Mouse (Mus musculus) liver, adult 2 months (tissue): ENCODE measurements around the gene Vmn1r219. TPM values are rescaled to one million over a fixed set of nuclear protein-coding genes. Genes with fewer than 3 reads are reported as not detected.
"Not testable (repeated sequence)": the region's sequence is repeated elsewhere in the genome, so short reads cannot be mapped to it uniquely, and the experiment has no call there.

Experiments used
- DNase-seq: peaks from one replicate; pipeline ENCODE4 v3.0.0-alpha.2; 2011; ENCODE audit warnings: low read depth, low spot score; ENCODE audit errors: extremely low read depth
- H3K27ac ChIP-seq: fragments of 200-500 bp; replicated peaks from 2 replicates; pipeline ENCODE4 v1.5.1; 2012; ENCODE audit warnings: low read depth, mild to moderate bottlenecking, control low read depth, inconsistent platforms, low read length; ENCODE audit not compliant: insufficient read depth
- H3K27me3 ChIP-seq: fragments of 200-500 bp; 2 replicates; pipeline ENCODE4 v1.6.1; 2012; ENCODE audit warnings: mild to moderate bottlenecking, moderate library complexity, low read length, inconsistent platforms; ENCODE audit not compliant: control insufficient read depth, insufficient read depth
- H3K36me3 ChIP-seq: fragments of 200-500 bp; 2 replicates; pipeline ENCODE4 v1.6.1; 2012; ENCODE audit warnings: low read length, inconsistent platforms; ENCODE audit not compliant: control insufficient read depth, insufficient read depth
- H3K4me1 ChIP-seq: fragments of 200-500 bp; 2 replicates; pipeline ENCODE4 v1.6.1; 2011; ENCODE audit warnings: low read length; ENCODE audit not compliant: control insufficient read depth, insufficient read depth
- H3K4me3 ChIP-seq: fragments of 200-500 bp; 2 replicates; pipeline ENCODE4 v1.5.1; 2011; ENCODE audit warnings: low read depth, mild to moderate bottlenecking, control low read depth, low read length, moderate library complexity; ENCODE audit not compliant: insufficient read depth
- H3K79me2 ChIP-seq: fragments of 200-500 bp; 2 replicates; pipeline ENCODE4 v1.6.1; 2012; ENCODE audit warnings: inconsistent platforms, mild to moderate bottlenecking, low read length, moderate library complexity; ENCODE audit not compliant: control insufficient read depth, insufficient read depth
- H3K9ac ChIP-seq: fragments of 200-500 bp; 2 replicates; pipeline ENCODE4 v1.6.1; 2012; ENCODE audit warnings: low read depth, mild to moderate bottlenecking, control low read depth, inconsistent platforms, low read length
- CTCF ChIP-seq: fragments of 200-500 bp; IDR thresholded peaks from 2 replicates; pipeline ENCODE4 v1.5.1; 2011; ENCODE audit warnings: low read depth, low read length, control low read depth
- POLR2A ChIP-seq: fragments of 200-500 bp; IDR thresholded peaks from 2 replicates; pipeline ENCODE4 v1.6.1; 2011; ENCODE audit warnings: low read length, control low read depth; ENCODE audit not compliant: insufficient read depth; ENCODE audit errors: extremely low read depth
- WGBS: fragments of 180-500 bp; shearing (Covaris S2); methylation state at CpG from one replicate; pipeline ENCODE4 v1.1.7; 2018; 5-methylcytosine and 5-hydroxymethylcytosine counted together
- polyA plus RNA-seq: library from polyadenylated mRNA; depleted of rRNA; stranded (reverse); fragments of >200 nt; gene quantifications from 2 replicates; pipeline ENCODE4 v1.2.3, GENCODE M21; 2012; rRNA removed
- total RNA-seq: library from RNA; depleted of rRNA; stranded (reverse); fragments of >200 nt; gene quantifications from 2 replicates; pipeline ENCODE4 v1.2.3, GENCODE M21; 2014; rRNA removed

Gene Vmn1r219
- total RNA-seq (not detected in 2 replicates), polyA plus RNA-seq (not detected in 2 replicates)

DNA sequence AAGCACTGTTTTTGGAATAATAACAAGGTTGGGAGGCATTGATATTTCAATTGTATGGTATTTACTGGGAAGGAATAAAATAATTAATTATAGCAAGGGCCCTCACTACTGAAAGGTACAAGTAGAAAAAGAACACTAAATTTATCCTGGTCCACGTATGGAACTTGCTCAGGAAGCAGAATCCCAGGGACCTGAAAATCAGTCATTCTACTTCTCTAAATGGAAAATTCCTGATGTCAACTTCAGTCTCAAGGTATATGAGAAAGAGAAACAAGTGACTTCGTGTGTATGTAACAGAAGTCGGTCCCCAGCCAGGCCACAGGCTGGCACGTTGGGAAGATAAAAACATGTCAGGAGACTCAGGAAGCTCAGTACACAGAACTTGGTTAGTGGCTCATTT is at the start of gene Vmn1r219:
Vmn1r219 (plus strand) TSS at position 301 of the 400 bp plus-strand sequence.
- no peaks in the 10 kb centered on the region for H3K79me2 ChIP-seq
- no peaks in the 10 kb centered on the region for H3K36me3 ChIP-seq
- TF ChIP-seq CTCF: no peak
- TF ChIP-seq POLR2A: no peak
- H3K27me3 ChIP-seq: no peaks in the 10 kb centered on the region
- H3K4me3 ChIP-seq: no peak within 1 kb of the TSS
- no peak for DNase-seq
- 64% methylated on average over 4 of the region's 4 CpGs for WGBS
- no peaks in the 10 kb centered on the region for H3K4me1 ChIP-seq
- H3K27ac ChIP-seq: no peak within 1 kb of the TSS
- H3K9ac ChIP-seq: no peak within 1 kb of the TSS

DNA sequence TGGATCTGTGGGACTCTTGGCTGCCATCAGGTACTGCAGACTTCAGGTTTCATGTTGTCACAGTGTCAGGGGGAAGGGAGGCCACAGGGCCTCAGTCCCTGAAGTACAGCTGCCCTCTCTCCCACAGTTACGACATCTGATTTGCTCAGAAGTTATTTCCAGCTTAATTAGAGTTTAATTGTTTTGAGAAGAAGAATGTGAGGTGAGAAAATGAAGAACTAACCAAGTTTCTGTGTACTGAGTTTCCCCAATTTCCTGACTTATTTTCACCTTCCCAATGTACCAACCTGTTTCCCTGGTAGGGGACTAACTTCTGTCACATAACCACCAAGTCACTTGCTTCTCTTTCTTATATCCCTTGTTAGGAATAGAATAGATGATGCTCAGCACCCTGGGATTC is 41.0 kb upstream of the Vmn1r219 start, which contains the start of gene Vmn1r217:
Vmn1r217 (minus strand) TSS at position 101 of the 400 bp plus-strand sequence.
- not testable (repeated sequence) for H3K36me3 ChIP-seq, H3K27ac ChIP-seq, H3K79me2 ChIP-seq, H3K27me3 ChIP-seq, H3K4me1 ChIP-seq, H3K4me3 ChIP-seq, H3K9ac ChIP-seq
- WGBS: 56% methylated on average over 1 of the region's 1 CpGs
- peak; percentile 5 for DNase-seq

DNA sequence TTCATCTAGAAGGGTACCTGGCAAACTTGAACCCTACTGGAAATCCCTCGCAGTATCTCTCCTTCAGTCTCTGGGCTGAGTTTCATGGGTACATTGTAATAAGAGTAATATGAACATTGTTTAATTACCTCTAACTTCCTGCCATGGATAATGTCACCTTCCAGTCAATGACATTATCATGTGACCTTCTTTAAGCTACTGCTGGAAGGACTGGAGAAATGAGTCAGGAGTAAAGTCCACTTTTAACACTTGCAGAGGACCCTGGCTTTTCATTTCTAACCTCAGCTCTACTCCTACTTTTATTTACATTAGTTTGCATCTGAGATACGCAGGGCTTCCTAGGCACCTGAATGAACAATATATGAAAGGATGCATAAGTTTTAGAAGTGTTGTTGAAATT is 38.5 kb upstream of the Vmn1r219 start:
- Histone ChIP-seq H3K4me1 (no peaks in the 10 kb centered on the region), H3K79me2 (no peaks in the 10 kb centered on the region), H3K36me3 (no peaks in the 10 kb centered on the region), H3K9ac (no peak overlapping the region), H3K27me3 (no peaks in the 10 kb centered on the region), H3K4me3 (no peak overlapping the region), H3K27ac (no peak overlapping the region)
- DNase-seq: no peak
- no peak for TF ChIP-seq POLR2A
- TF ChIP-seq CTCF: no peak
- 87% methylated on average over 2 of the region's 2 CpGs for WGBS

DNA sequence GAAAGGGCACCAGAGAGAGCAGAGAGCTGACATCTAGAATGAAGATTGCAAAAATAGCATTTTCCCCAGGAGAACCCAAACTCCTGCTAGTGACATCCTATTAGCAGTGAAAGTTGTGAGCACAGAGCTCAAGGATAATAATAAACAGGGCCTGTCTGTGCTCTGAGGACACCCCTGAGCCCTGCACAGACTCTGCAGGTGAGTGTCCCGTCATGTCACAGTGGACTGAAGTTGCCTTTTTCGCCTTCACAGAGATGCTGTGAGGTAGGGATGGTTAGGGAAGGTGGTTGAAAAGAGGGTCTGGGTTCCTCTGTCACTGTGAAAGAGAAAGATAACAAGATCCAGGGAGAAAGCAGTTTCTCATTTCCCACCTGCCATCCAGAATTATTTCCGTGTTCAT is 26.0 kb upstream of the Vmn1r219 start, which contains the start of gene Vmn1r218:
Vmn1r218 (plus strand) TSS at position 57 of the 400 bp plus-strand sequence.
- Histone ChIP-seq H3K27me3 (no peaks in the 10 kb centered on the region), H3K79me2 (no peaks in the 10 kb centered on the region), H3K9ac (no peak within 1 kb of the TSS), H3K27ac (no peak within 1 kb of the TSS), H3K4me1 (no peaks in the 10 kb centered on the region), H3K36me3 (no peaks in the 10 kb centered on the region), H3K4me3 (no peak within 1 kb of the TSS)
- TF ChIP-seq CTCF (no peak), POLR2A (no peak)
- 61% methylated on average over 3 of the region's 3 CpGs for WGBS
- no peak for DNase-seq

DNA sequence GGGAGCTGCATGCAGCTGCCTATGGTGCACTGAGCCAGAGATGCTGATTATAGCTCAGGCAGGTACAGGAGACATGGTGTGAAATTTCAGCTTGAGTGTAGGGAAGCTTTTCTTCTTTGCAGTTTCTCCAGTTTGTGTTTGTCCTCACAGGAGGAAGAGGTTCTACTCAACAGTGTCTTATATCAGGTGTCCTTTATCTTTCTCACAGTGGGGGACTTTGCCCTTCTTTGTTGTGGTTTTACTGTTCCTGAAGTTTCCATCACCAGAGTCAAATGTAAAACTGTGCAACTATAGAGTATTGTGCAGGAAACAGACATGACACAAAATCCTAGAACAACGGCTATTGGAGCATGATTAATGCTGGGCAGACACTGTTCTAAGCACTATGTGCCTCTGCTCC is 25.6 kb upstream of the Vmn1r219 start:
- H3K4me3 ChIP-seq: no peak overlapping the region
- no peaks in the 10 kb centered on the region for H3K79me2 ChIP-seq
- no peak for DNase-seq
- no peak overlapping the region for H3K27ac ChIP-seq
- H3K27me3 ChIP-seq: no peaks in the 10 kb centered on the region
- no peak for TF ChIP-seq CTCF
- no peak for TF ChIP-seq POLR2A
- H3K36me3 ChIP-seq: no peaks in the 10 kb centered on the region
- no peaks in the 10 kb centered on the region for H3K4me1 ChIP-seq
- WGBS: 74% methylated on average over 1 of the region's 1 CpGs
- no peak overlapping the region for H3K9ac ChIP-seq

DNA sequence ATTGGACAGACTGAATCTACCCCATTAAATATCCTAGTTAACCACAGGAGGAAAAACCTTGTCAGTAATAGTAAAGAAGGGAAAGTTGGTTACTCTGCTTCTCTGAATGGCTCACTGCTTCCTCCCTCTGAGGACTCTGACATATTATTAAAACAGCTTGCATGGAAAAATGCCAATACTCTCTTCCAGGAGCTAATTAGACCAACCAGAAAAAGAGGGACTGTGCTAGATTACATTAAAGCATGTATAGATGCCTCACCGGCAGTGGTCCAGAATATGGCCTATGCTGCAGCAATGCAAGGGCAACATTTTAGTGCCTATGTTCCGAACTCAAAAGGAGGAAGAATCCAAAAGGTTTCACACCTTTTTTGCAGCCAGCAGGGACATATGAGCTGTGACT is 20.2 kb upstream of the Vmn1r219 start:
- H3K36me3 ChIP-seq: no peaks in the 10 kb centered on the region
- H3K4me3 ChIP-seq: no peak overlapping the region
- no peak for DNase-seq
- H3K27me3 ChIP-seq: no peaks in the 10 kb centered on the region
- TF ChIP-seq POLR2A (no peak), CTCF (no peak)
- no peak overlapping the region for H3K27ac ChIP-seq
- no peaks in the 10 kb centered on the region for H3K4me1 ChIP-seq
- no peak overlapping the region for H3K9ac ChIP-seq
- H3K79me2 ChIP-seq: no peaks in the 10 kb centered on the region
- 84% methylated on average over 2 of the region's 2 CpGs for WGBS
